Comparison of ENCODE assay signal across 8 mouse cellular contexts in the genomic region with DNA sequence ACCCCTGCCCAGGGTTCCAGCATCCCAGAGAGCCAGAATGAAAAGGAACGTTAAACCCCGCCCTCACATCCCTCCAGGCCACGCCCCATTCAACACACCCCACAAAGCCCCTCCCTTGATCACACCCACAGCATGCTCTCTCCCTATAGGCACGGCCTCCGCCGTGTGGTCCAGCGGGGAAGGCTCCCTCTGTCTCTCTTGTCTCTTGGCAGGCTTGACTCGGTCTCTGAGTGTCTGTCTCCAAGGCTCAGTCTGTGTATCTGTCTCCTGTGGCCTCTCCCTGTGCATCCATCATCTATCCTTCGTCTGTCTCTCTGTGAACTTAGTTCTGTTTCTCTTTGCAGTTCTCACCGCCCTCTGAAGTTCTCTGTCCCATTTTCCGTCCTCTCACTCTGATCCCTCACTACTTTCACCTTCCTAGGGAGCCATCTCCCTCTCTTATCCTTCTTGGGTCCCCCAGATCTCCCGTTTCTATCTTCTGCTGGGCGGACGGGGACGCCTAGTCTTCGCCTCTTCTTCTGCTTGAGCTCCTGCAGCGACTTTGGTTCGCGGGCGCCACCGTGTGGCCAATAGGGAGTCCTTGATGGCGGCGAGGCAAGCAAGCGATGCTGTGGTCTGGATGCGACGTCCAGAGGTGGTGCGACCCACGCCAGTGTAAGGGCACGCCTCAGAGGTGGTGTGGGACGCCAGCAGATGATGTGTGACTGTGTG. TPM values are rescaled to one million over a fixed set of nuclear protein-coding genes. Genes with fewer than 3 reads are reported as not detected.
A peak's percentile ranks its signal among the peaks of the same experiment; 100 is the strongest.
DNase-seq lines count a peak whose midpoint lies in the region; ATAC-seq and TF ChIP-seq lines count a peak whose summit lies in the region.

A gene (plus strand): TSS at position 146 of the 711 bp plus-strand sequence.

- peak; percentile 98 for TF ChIP-seq CTCF in midbrain, postnatal 0 days (IDR thresholded peaks at IDR 0.05)

- ATAC-seq in embryonic facial prominence, embryonic 14.5 days (ENCODE audit: low read depth): peak; percentile 84
- peak; percentile 84 for ATAC-seq in limb, embryonic 15.5 days (ENCODE audit: insufficient number of reproducible peaks, low FRiP score, low TSS enrichment, low read depth)
- ATAC-seq in midbrain, postnatal 0 days (ENCODE audit: low FRiP score): peak; percentile 38

- H3K27ac ChIP-seq in embryonic facial prominence, embryonic 14.5 days (replicated peaks; ENCODE audit: low read depth, low read length): peak within 1 kb of the TSS; percentile 93
- H3K27ac ChIP-seq in limb, embryonic 15.5 days: peak within 1 kb of the TSS; percentile 97
- H3K27ac ChIP-seq in midbrain, postnatal 0 days (ENCODE audit: low read depth, low read length): no peak within 1 kb of the TSS

- H3K9me3 ChIP-seq in embryonic facial prominence, embryonic 14.5 days (ENCODE audit: control insufficient read depth, low read length): no peaks in the 10 kb centered on the region
- H3K9me3 ChIP-seq in limb, embryonic 15.5 days: no peaks in the 10 kb centered on the region
- no peaks in the 10 kb centered on the region for H3K9me3 ChIP-seq in midbrain, postnatal 0 days (ENCODE audit: low read length)

- peak within 1 kb of the TSS; percentile 46 for H3K9ac ChIP-seq in embryonic facial prominence, embryonic 14.5 days (ENCODE audit: low read depth, low read length)
- peak within 1 kb of the TSS; percentile 21; the same call in 1 of the 2 replicates for H3K9ac ChIP-seq in limb, embryonic 15.5 days
- H3K9ac ChIP-seq in midbrain, postnatal 0 days (replicated peaks; ENCODE audit: low read length, poor library complexity, severe bottlenecking): no peak within 1 kb of the TSS

- peak within 1 kb of the TSS; percentile 64 for H3K4me2 ChIP-seq in embryonic facial prominence, embryonic 14.5 days (ENCODE audit: low read depth, low read length)
- peak within 1 kb of the TSS; percentile 67 for H3K4me2 ChIP-seq in limb, embryonic 15.5 days
- peak within 1 kb of the TSS; percentile 46 for H3K4me2 ChIP-seq in midbrain, postnatal 0 days (ENCODE audit: low read depth, low read length, poor library complexity, severe bottlenecking)

- H3K36me3 ChIP-seq in embryonic facial prominence, embryonic 14.5 days (ENCODE audit: control insufficient read depth, insufficient read depth, low read length): peaks cover 18% of the 10 kb centered on the region
- H3K36me3 ChIP-seq in limb, embryonic 15.5 days: peaks cover 20% of the 10 kb centered on the region
- H3K36me3 ChIP-seq in midbrain, postnatal 0 days (ENCODE audit: insufficient read depth, low read length): peaks cover 5% of the 10 kb centered on the region

- peaks cover 34% of the 10 kb centered on the region for H3K4me1 ChIP-seq in embryonic facial prominence, embryonic 14.5 days (ENCODE audit: control insufficient read depth, insufficient read depth, low read length)
- peaks cover 57% of the 10 kb centered on the region for H3K4me1 ChIP-seq in limb, embryonic 15.5 days
- no peaks in the 10 kb centered on the region for H3K4me1 ChIP-seq in midbrain, postnatal 0 days (ENCODE audit: insufficient read depth, low read length)

- under 1% methylated on average over 30 of the region's 30 CpGs for WGBS in embryonic facial prominence, embryonic 14.5 days
- under 1% methylated on average over 30 of the region's 30 CpGs for WGBS in limb, embryonic 15.5 days
- 2% methylated on average over 30 of the region's 30 CpGs for WGBS in midbrain, postnatal 0 days

- H3K27me3 ChIP-seq in embryonic facial prominence, embryonic 14.5 days (replicated peaks; ENCODE audit: control insufficient read depth, insufficient read depth, low read length): no peaks in the 10 kb centered on the region
- H3K27me3 ChIP-seq in limb, embryonic 15.5 days: 0 out of 2 replicates have a peak, but pooled peaks cover 6% of the 10 kb centered on the region
- 0 out of 2 replicates have a peak, but pooled peaks cover 8% of the 10 kb centered on the region for H3K27me3 ChIP-seq in midbrain, postnatal 0 days (ENCODE audit: insufficient read depth, low read length)

- H3K4me3 ChIP-seq in embryonic facial prominence, embryonic 14.5 days (ENCODE audit: low read depth, low read length): peak within 1 kb of the TSS; percentile 39
- H3K4me3 ChIP-seq in limb, embryonic 15.5 days: peak within 1 kb of the TSS; percentile 43
- H3K4me3 ChIP-seq in midbrain, postnatal 0 days (ENCODE audit: low read depth, low read length): peak within 1 kb of the TSS; percentile 6; the same call in 1 of the 2 replicates

- DNase-seq in 3134 (ENCODE audit: extremely low read depth, insufficient read length, low spot score): peak; percentile 71
- DNase-seq in adrenal gland, postnatal 4 days (ENCODE audit: low spot score in 2 of 2): peak; percentile 70 to 77
- peak; percentile 93 for DNase-seq in embryonic facial prominence, embryonic 14.5 days (ENCODE audit: low spot score)
- peak; percentile 71 to 86 for DNase-seq in heart, adult 9 months (ENCODE audit: low spot score in 2 of 2)
- peak; percentile 82 for DNase-seq in kidney, adult 9 months
- peak; percentile 90 for DNase-seq in midbrain, postnatal 0 days (ENCODE audit: low spot score)
- DNase-seq in spleen, postnatal 10 days (ENCODE audit: low spot score in 2 of 2): peak; percentile 76 to 91

RNA-seq across cellular contexts. Expression of the gene that starts here (rescaled TPM):
- total RNA-seq in adrenal gland, postnatal 4 days (2021): 1 to 10 TPM; 2.4 to 4.0 TPM
- polyA plus RNA-seq in embryonic facial prominence, embryonic 14.5 days (2014; fragmentation: Nextera tagmentation; extraction: Ambion mirVana): 27.0 and 29.1 TPM in 2 replicates
- 11.8 and 15.0 TPM in 2 replicates for polyA plus RNA-seq in limb, embryonic 15.5 days (2015; fragmentation: Nextera tagmentation; extraction: Ambion mirVana)
- 1.9 and 5.2 TPM in 2 replicates for total RNA-seq in midbrain, postnatal 0 days (2014; rRNA removed)
- 12.3 and 15.9 TPM in 2 replicates for polyA plus RNA-seq in midbrain, postnatal 0 days (2015; fragmentation: Nextera tagmentation; extraction: Ambion mirVana)
